9 mouse cellular contexts compared by ENCODE assay signal in the genomic region with DNA sequence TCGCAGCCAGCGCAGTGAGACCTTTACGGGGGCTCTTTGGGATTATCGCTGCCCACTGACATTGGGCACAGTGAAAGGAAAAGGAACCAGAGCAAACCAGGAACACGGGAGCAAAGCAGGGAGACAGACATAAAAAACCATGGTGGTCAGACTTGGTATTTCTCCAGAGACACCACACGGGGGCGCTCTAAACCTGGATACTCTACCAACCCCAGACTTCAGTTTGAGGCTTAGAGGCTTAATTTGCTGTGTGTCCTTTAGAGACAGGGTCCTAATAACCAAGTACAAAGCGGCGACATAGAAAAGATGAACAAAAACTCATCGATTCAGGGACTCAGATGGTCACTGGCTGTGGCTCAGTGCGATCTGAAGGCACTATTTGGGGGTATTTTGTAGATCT. TPM values are rescaled to one million over a fixed set of nuclear protein-coding genes. Genes with fewer than 3 reads are reported as not detected.
DNase-seq lines count a peak whose midpoint lies in the region; ATAC-seq and TF ChIP-seq lines count a peak whose summit lies in the region.
"Had no signal": no experiment of that assay in that cellular context is flagged by ENCODE, and none has a peak within 500 bp of the region (broad histone marks: within the 10 kb centered on the region; RNA-seq: fewer than 3 reads in every experiment).

No protein-coding gene starts in this region.

- WGBS in liver, embryonic 14.5 days (ENCODE audit: insufficient replicate concordance), result 10% methylated on average over 11 of the region's 11 CpGs
- WGBS in small intestine, adult 2 months, result 14% methylated on average over 11 of the region's 11 CpGs

- no peak for TF ChIP-seq EP300 in liver, embryonic 14.5 days (IDR thresholded peaks at IDR 0.05; ENCODE audit: low read depth)

- H3K4me2 ChIP-seq in liver, embryonic 14.5 days (ENCODE audit: low read depth), result no peak overlapping the region

- H3K9me3 ChIP-seq in liver, embryonic 14.5 days (ENCODE audit: control insufficient read depth, low read length), result no peaks in the 10 kb centered on the region

- TF ChIP-seq CTCF in liver, embryonic 14.5 days (IDR thresholded peaks at IDR 0.05; ENCODE audit: low read depth), result peak; percentile 65
- TF ChIP-seq CTCF in small intestine, adult 2 months (IDR thresholded peaks at IDR 0.05; ENCODE audit: extremely low read depth, insufficient read length, insufficient replicate concordance, low read depth, low read length), result peak; percentile 47; the same call in 1 of the 2 replicates

- no peak overlapping the region for H3K4me3 ChIP-seq in liver, embryonic 14.5 days (ENCODE audit: insufficient read depth in 1 of 2, low read depth in 2 of 2, low read length in 2 of 2)
- H3K4me3 ChIP-seq in small intestine, adult 2 months (ENCODE audit: low read depth, low read length), result no peak overlapping the region

- no peak for TF ChIP-seq POLR2A in small intestine, adult 2 months (IDR thresholded peaks at IDR 0.05; ENCODE audit: low read depth, low read length)

- H3K4me1 ChIP-seq in liver, embryonic 14.5 days (replicated peaks; ENCODE audit: control insufficient read depth in 2 of 2, insufficient read depth in 2 of 2, low read length in 1 of 2), result no peaks in the 10 kb centered on the region
- no peaks in the 10 kb centered on the region for H3K4me1 ChIP-seq in small intestine, adult 2 months (ENCODE audit: control insufficient read depth, insufficient read depth, insufficient read length, low read length)

- no peaks in the 10 kb centered on the region for H3K36me3 ChIP-seq in liver, embryonic 14.5 days (replicated peaks; ENCODE audit: control insufficient read depth, insufficient read depth, low read depth)
- H3K36me3 ChIP-seq in small intestine, adult 2 months (ENCODE audit: control insufficient read depth, insufficient read depth, low read length), result no peaks in the 10 kb centered on the region

- no peaks in the 10 kb centered on the region for H3K27me3 ChIP-seq in liver, embryonic 14.5 days (ENCODE audit: control insufficient read depth, insufficient read depth, low read length)
- H3K27me3 ChIP-seq in small intestine, adult 2 months (ENCODE audit: control insufficient read depth, insufficient read depth, low read length), result no peaks in the 10 kb centered on the region

- DNase-seq in ovary, postnatal 14 days (ENCODE audit: low spot score), result peak; percentile 40
- no peak for DNase-seq in ovary, postnatal 10 days (ENCODE audit: low spot score)
- peak; percentile 76 for DNase-seq in adrenal gland, postnatal 14 days
- peak; percentile 80 for DNase-seq in embryo, embryonic 10.5 days (ENCODE audit: low spot score)
- peak; percentile 23 for DNase-seq in induced T-regulatory cell, adult 2 months (ENCODE audit: low read depth)
- peak in 1 of 3 experiments; percentile 4 for DNase-seq in liver, embryonic 14.5 days (ENCODE audit: low read depth in 3 of 3, low spot score in 3 of 3)
- DNase-seq in thymus, postnatal 14 days, result no peak

- no peak for ATAC-seq in liver, embryonic 14.5 days (ENCODE audit: insufficient read depth)

- no peak overlapping the region for H3K9ac ChIP-seq in liver, embryonic 14.5 days (replicated peaks)

- no peak overlapping the region for H3K27ac ChIP-seq in liver, embryonic 14.5 days
- no peak overlapping the region for H3K27ac ChIP-seq in small intestine, adult 2 months (ENCODE audit: insufficient read depth, low read depth, low read length)

RNA-seq across cellular contexts. Expression of gene Kcnk1, which starts 39.3 kb away (rescaled TPM):
- total RNA-seq in adrenal gland, postnatal 14 days (2021), result 1.1 and 1.2 TPM in 2 replicates
- polyA plus RNA-seq in liver, embryonic 14.5 days (2012; rRNA removed), result 0.08 and 0.12 TPM in 2 replicates
- 0.29 and 0.34 TPM in 2 replicates for polyA plus RNA-seq in liver, embryonic 14.5 days (2014; fragmentation: Nextera tagmentation; extraction: Ambion mirVana)
- polyA plus RNA-seq in small intestine, adult 2 months (2012; rRNA removed), result 30.0 and 40.5 TPM in 2 replicates

RNA-seq across cellular contexts. Expression of gene Map3k21, which starts 45.4 kb away (rescaled TPM):
- total RNA-seq in adrenal gland, postnatal 14 days (2021), result 1.3 and 1.4 TPM in 2 replicates
- 0.04 TPM in 2 replicates for polyA plus RNA-seq in liver, embryonic 14.5 days (2012; rRNA removed)
- polyA plus RNA-seq in liver, embryonic 14.5 days (2014; fragmentation: Nextera tagmentation; extraction: Ambion mirVana), result 0.01 and 0.11 TPM in 2 replicates
- polyA plus RNA-seq in small intestine, adult 2 months (2012; rRNA removed), result 8.2 and 14.5 TPM in 2 replicates
- total RNA-seq: neutrophil, adult 5-6 weeks had no signal

RNA-seq across cellular contexts. Expression of gene Pcnx2, which starts 57.6 kb away (rescaled TPM):
- 0.45 and 0.52 TPM in 2 replicates for total RNA-seq in adrenal gland, postnatal 14 days (2021)
- 0.17 and 0.19 TPM in 2 replicates for polyA plus RNA-seq in liver, embryonic 14.5 days (2012; rRNA removed)
- 0.05 TPM in 1 of 2 replicates, not detected in the other for polyA plus RNA-seq in liver, embryonic 14.5 days (2014; fragmentation: Nextera tagmentation; extraction: Ambion mirVana)
- 0.08 and 0.39 TPM in 2 replicates for polyA plus RNA-seq in small intestine, adult 2 months (2012; rRNA removed)
- total RNA-seq: neutrophil, adult 5-6 weeks had no signal

Comparison
In these comparisons a context has a peak if more than half of its experiments do, and no peak if none do; other contexts are left out.
1. DNase-seq: peak in ovary, postnatal 14 days (single experiment), adrenal gland, postnatal 14 days (single experiment), embryo, embryonic 10.5 days (single experiment) and induced T-regulatory cell, adult 2 months (single experiment); none in ovary, postnatal 10 days (single experiment) and thymus, postnatal 14 days (single experiment).
2. RNA of gene Kcnk1, which starts 39.3 kb away (polyA plus RNA-seq): 30.0 to 40.5 TPM in small intestine, adult 2 months; 0.08 to 0.34 TPM in liver, embryonic 14.5 days; every median in the first group is over 10 times any median in the second.